Mouse (Mus musculus): ENCODE data around the gene Fli1. TPM values are rescaled to one million over a fixed set of nuclear protein-coding genes. Genes with fewer than 3 reads are reported as not detected.

Fli1 gene
- polyA plus RNA-seq, 1 experiment: not detected

DNA sequence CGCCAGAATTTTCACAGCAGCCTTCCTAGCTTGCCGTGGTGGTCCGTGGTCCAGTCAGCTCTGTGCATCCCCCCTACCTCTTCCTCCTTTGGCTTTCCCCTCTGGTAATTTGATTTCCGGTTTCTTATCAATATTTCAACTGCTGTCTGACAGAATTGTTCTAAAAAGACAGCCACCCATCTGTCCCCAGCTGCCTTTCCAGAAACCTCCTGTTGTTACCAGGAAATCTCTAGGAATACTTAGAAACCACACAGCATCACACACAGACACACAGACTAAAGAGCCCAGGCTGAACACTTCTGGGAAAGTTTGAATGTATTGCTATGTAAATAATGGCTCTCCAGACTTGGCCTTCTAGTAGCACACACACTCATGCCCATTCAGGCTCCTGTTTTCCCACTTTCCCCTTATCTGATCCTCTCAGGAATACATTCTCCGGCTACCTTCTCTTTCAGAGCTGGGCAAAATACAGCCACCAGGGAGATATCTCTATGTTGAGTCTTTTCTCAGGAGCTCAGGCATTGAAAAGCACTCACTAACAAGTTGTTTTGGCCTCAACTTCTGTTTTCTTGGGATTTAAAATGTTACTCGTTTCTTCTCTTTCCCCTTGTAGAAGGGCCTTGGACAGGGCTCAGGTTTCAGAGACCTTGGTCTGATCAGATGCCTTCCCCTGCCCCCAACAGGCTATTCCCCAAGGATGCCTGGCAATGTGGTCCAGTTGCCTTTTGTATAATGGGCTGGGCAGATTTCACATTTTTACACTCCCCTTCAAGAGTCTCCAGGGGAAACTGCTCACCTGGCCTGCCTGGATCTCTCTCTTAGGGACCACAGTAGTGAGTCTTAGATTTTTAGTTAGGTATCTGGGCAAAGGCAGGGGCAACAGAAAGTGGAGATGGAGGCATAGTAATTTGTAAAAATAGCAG lies 7.1 kb upstream of the Fli1 start:
- Histone ChIP-seq H3K27me3 (ENCODE audit: control insufficient read depth, insufficient read depth, insufficient read length) (peaks cover 69% of the 10 kb centered on the region), H3K4me3 (no peak overlapping the region), H3K4me2 (ENCODE audit: low read depth) (no peak overlapping the region), H3ac (ENCODE audit: control insufficient read depth, insufficient read length) (no peak overlapping the region), H3K79me2 (ENCODE audit: control insufficient read depth, insufficient read depth) (no peaks in the 10 kb centered on the region), H3K36me3 (ENCODE audit: control insufficient read depth, insufficient read depth) (no peaks in the 10 kb centered on the region)
- TF ChIP-seq MAX (IDR thresholded peaks at IDR 0.05; ENCODE audit: low read depth) (no peak), MYOD1 (IDR thresholded peaks at IDR 0.05; ENCODE audit: control insufficient read depth in 1 of 3, insufficient read length in 2 of 3, low read depth in 2 of 3) (no peak), TCF3 (IDR thresholded peaks at IDR 0.05; ENCODE audit: insufficient read length, low read depth) (no peak), POLR2AphosphoS2 (IDR thresholded peaks at IDR 0.05; ENCODE audit: insufficient read length, low read depth) (no peak), E2F4 (IDR thresholded peaks at IDR 0.05; ENCODE audit: insufficient read depth) (no peak), REST (IDR thresholded peaks at IDR 0.05; ENCODE audit: insufficient read depth, insufficient read length) (no peak), USF1 (IDR thresholded peaks at IDR 0.05; ENCODE audit: low read depth) (no peak), POLR2A (IDR thresholded peaks at IDR 0.05; ENCODE audit: insufficient read length, low read depth) (no peak), TCF12 (IDR thresholded peaks at IDR 0.05; ENCODE audit: insufficient read depth, poor library complexity, severe bottlenecking) (no peak), CEBPB (IDR thresholded peaks at IDR 0.05; ENCODE audit: insufficient read depth, poor library complexity, severe bottlenecking) (no peak), SRF (IDR thresholded peaks at IDR 0.05; ENCODE audit: control insufficient read depth, insufficient read length, low read depth) (no peak), MYOG (IDR thresholded peaks at IDR 0.05; ENCODE audit: control insufficient read depth in 1 of 3, insufficient read depth in 1 of 3, insufficient read length in 2 of 3, low read depth in 2 of 3) (no peak)

DNA sequence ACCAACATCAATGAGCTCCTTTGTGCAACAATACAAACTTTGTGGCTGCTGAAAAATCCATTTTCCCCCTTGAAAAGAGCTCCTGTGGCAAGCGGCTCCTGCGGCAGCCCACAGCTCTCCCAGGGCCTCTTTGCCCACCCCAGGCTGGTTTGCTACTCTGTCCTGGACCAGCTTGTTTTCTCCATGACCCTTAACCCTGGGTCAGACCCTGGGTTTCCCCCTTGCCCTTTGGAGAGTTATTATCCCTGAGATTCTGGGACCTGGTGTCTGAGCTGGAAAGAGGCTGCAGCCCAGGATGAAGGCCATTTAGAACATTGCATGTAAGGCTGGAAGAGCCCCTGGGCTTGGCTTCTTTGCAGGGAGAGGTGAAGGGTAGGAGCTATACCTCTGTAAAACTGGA lies 4.1 kb upstream of the Fli1 start:
- H3K4me2 ChIP-seq (ENCODE audit: low read depth): no peak overlapping the region
- H3K27me3 ChIP-seq (ENCODE audit: control insufficient read depth, insufficient read depth, insufficient read length): peaks cover 90% of the 10 kb centered on the region

DNA sequence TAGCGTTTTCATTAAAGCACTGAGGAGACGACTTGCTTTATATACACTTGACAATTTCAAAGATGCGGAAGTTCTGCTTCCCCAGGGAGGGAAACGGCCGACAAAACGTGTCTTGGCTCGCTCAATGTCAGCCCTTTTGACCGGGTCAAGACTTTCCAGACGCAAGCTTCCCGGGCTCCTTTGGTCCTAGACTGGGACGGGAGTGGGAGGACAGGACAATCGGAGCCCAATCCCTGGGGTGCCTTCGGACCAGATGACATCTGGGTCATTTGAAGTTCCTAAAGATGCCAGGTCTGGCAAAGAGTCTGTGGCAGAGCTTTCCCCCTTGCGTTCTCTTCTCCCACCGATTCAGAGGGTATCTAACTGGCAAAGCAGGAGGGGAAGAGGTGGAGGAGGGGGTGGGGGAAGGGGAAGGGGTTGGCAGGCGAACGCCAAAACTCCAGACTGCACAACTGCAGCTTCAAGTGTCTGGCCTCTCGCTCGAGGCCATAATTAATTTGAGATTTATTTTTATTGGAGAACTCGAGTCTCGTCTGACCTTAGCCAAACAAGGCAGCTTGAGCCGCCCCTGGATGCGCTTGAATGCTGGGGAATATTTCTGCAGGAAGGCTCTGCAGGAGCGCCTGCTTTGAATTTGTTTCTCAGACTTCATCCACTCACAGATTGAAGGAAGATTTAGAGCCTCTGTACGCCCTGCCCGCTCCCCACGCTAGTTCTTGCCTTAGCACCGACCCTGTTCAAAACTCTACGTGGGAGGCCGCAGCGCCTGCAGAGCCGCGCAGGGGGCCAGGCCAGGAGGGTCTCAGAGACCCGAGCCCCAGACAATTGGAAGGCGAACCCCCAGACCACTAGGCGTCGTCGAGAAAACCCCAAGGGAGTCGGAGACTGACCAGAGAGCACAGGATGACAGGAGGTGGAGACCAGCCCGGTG lies 2.3 kb upstream of the Fli1 start:
- Histone ChIP-seq H3K36me3 (ENCODE audit: control insufficient read depth, insufficient read depth) (no peaks in the 10 kb centered on the region), H3K4me3 (no peak overlapping the region), H3K27me3 (ENCODE audit: control insufficient read depth, insufficient read depth, insufficient read length) (peaks cover 96% of the 10 kb centered on the region), H3K79me2 (ENCODE audit: control insufficient read depth, insufficient read depth) (no peaks in the 10 kb centered on the region), H3ac (ENCODE audit: control insufficient read depth, insufficient read length) (no peak overlapping the region), H3K4me2 (ENCODE audit: low read depth) (no peak overlapping the region)
- TF ChIP-seq MAX (IDR thresholded peaks at IDR 0.05; ENCODE audit: low read depth) (no peak), REST (IDR thresholded peaks at IDR 0.05; ENCODE audit: insufficient read depth, insufficient read length) (no peak), E2F4 (IDR thresholded peaks at IDR 0.05; ENCODE audit: insufficient read depth) (no peak), SRF (IDR thresholded peaks at IDR 0.05; ENCODE audit: control insufficient read depth, insufficient read length, low read depth) (no peak), MYOD1 (IDR thresholded peaks at IDR 0.05; ENCODE audit: control insufficient read depth in 1 of 3, insufficient read length in 2 of 3, low read depth in 2 of 3) (no peak), USF1 (IDR thresholded peaks at IDR 0.05; ENCODE audit: low read depth) (no peak), TCF12 (IDR thresholded peaks at IDR 0.05; ENCODE audit: insufficient read depth, poor library complexity, severe bottlenecking) (no peak), CEBPB (IDR thresholded peaks at IDR 0.05; ENCODE audit: insufficient read depth, poor library complexity, severe bottlenecking) (no peak)

More for the DNA sequence above, 4.1 kb upstream of the Fli1 start:
- TF ChIP-seq REST (IDR thresholded peaks at IDR 0.05; ENCODE audit: insufficient read depth, insufficient read length): no peak
- TF ChIP-seq USF1 (IDR thresholded peaks at IDR 0.05; ENCODE audit: low read depth): no peak
- TF ChIP-seq POLR2AphosphoS2 (IDR thresholded peaks at IDR 0.05; ENCODE audit: insufficient read length, low read depth): no peak
- TF ChIP-seq MAX (IDR thresholded peaks at IDR 0.05; ENCODE audit: low read depth): no peak
- no peak for TF ChIP-seq TCF12 (IDR thresholded peaks at IDR 0.05; ENCODE audit: insufficient read depth, poor library complexity, severe bottlenecking)
- no peak for TF ChIP-seq CEBPB (IDR thresholded peaks at IDR 0.05; ENCODE audit: insufficient read depth, poor library complexity, severe bottlenecking)
- TF ChIP-seq E2F4 (IDR thresholded peaks at IDR 0.05; ENCODE audit: insufficient read depth): no peak
- no peak for TF ChIP-seq MYOG (IDR thresholded peaks at IDR 0.05; ENCODE audit: control insufficient read depth in 1 of 3, insufficient read depth in 1 of 3, insufficient read length in 2 of 3, low read depth in 2 of 3)
- TF ChIP-seq SRF (IDR thresholded peaks at IDR 0.05; ENCODE audit: control insufficient read depth, insufficient read length, low read depth): no peak
- TF ChIP-seq TCF3 (IDR thresholded peaks at IDR 0.05; ENCODE audit: insufficient read length, low read depth): no peak
- TF ChIP-seq POLR2A (IDR thresholded peaks at IDR 0.05; ENCODE audit: insufficient read length, low read depth): no peak
- TF ChIP-seq MYOD1 (IDR thresholded peaks at IDR 0.05; ENCODE audit: control insufficient read depth in 1 of 3, insufficient read length in 2 of 3, low read depth in 2 of 3): no peak
- Histone ChIP-seq H3K4me3 (no peak overlapping the region), H3K36me3 (ENCODE audit: control insufficient read depth, insufficient read depth) (no peaks in the 10 kb centered on the region), H3ac (ENCODE audit: control insufficient read depth, insufficient read length) (no peak overlapping the region), H3K79me2 (ENCODE audit: control insufficient read depth, insufficient read depth) (no peaks in the 10 kb centered on the region)

DNA sequence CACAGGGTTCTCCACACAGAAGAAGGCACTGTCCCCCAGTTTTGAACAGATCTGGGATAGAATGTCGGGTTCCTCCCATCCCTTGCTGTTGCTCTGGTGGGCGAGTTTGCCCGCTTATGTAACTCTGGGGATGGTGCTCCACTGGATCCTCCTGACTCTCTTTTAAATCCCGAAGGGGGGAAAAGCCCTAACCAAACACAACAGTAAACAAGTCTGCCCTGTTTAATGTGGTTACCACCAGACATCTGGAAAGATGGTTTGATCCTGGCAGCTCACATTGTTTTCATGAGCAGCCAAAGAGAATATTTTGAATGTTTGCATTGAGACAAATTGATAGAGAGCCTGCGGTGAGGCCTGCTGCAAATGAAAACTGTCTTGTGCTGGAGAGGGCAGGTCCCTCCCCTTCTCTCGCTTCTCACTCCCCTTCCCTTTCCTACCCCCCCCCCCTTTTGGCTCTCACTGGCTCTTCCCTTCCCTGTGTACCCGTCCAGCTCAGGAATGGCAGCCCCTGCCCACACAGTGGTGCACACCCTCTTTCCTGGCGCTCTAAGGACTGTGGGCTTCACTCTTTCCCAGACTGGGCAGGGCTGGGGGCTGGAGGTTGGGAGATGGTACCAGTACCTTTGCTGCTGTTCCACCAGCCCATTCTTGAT lies 1.4 kb upstream of the Fli1 start:
- H3ac ChIP-seq (ENCODE audit: control insufficient read depth, insufficient read length): no peak overlapping the region
- H3K27me3 ChIP-seq (ENCODE audit: control insufficient read depth, insufficient read depth, insufficient read length): peaks cover 94% of the 10 kb centered on the region
- TF ChIP-seq CEBPB (IDR thresholded peaks at IDR 0.05; ENCODE audit: insufficient read depth, poor library complexity, severe bottlenecking) (no peak), POLR2AphosphoS2 (IDR thresholded peaks at IDR 0.05; ENCODE audit: insufficient read length, low read depth) (no peak), MYOD1 (IDR thresholded peaks at IDR 0.05; ENCODE audit: control insufficient read depth in 1 of 3, insufficient read length in 2 of 3, low read depth in 2 of 3) (no peak), REST (IDR thresholded peaks at IDR 0.05; ENCODE audit: insufficient read depth, insufficient read length) (no peak), TCF3 (IDR thresholded peaks at IDR 0.05; ENCODE audit: insufficient read length, low read depth) (no peak), SRF (IDR thresholded peaks at IDR 0.05; ENCODE audit: control insufficient read depth, insufficient read length, low read depth) (no peak), USF1 (IDR thresholded peaks at IDR 0.05; ENCODE audit: low read depth) (no peak), MYOG (IDR thresholded peaks at IDR 0.05; ENCODE audit: control insufficient read depth in 1 of 3, insufficient read depth in 1 of 3, insufficient read length in 2 of 3, low read depth in 2 of 3) (no peak), E2F4 (IDR thresholded peaks at IDR 0.05; ENCODE audit: insufficient read depth) (no peak), MAX (IDR thresholded peaks at IDR 0.05; ENCODE audit: low read depth) (no peak)
- H3K36me3 ChIP-seq (ENCODE audit: control insufficient read depth, insufficient read depth): no peaks in the 10 kb centered on the region
- no peak overlapping the region for H3K4me2 ChIP-seq (ENCODE audit: low read depth)
- H3K4me3 ChIP-seq: no peak overlapping the region
- no peaks in the 10 kb centered on the region for H3K79me2 ChIP-seq (ENCODE audit: control insufficient read depth, insufficient read depth)

Measured in myocyte (in vitro differentiated cells).